Mouse (Mus musculus) testis, adult 2 months (tissue): Measurements from ENCODE around the gene Whamm.

Experiments
- CTCF ChIP-seq: fragments of 200-500 bp; IDR thresholded peaks from 2 replicates; pipeline ENCODE4 v1.5.1; 2012; ENCODE audit warnings: low read depth, mild to moderate bottlenecking, inconsistent platforms, low read length, moderate library complexity; ENCODE audit not compliant: control insufficient read depth, insufficient read depth, insufficient replicate concordance
- POLR2A ChIP-seq: fragments of 200-500 bp; IDR thresholded peaks from 2 replicates; pipeline ENCODE4 v1.6.1; 2012; ENCODE audit warnings: low read depth, mild to moderate bottlenecking, inconsistent platforms, low read length, moderate library complexity; ENCODE audit not compliant: control insufficient read depth

GRCm38 (mm10) chr7:81566332-81566731 is 4.7 kb upstream of the Whamm start:
- TF ChIP-seq CTCF (no peak), POLR2A (no peak)
